Mouse (Mus musculus) adrenal gland, adult 8-10 months (tissue): ENCODE results near the gene Pelo. TPM values are rescaled to one million over a fixed set of nuclear protein-coding genes. Genes with fewer than 3 reads are reported as not detected.

Experiments
- DNase-seq: peaks from one replicate; pipeline ENCODE4 v3.0.0; 2022
- total RNA-seq, 4 experiments: library from RNA; stranded (reverse); gene quantifications; 2 replicates each; pipeline ENCODE4 v1.2.4; 2022

Gene Pelo
- 10 to 100 TPM; 23.6 to 29.1 (median 27.1) TPM for total RNA-seq

DNA sequence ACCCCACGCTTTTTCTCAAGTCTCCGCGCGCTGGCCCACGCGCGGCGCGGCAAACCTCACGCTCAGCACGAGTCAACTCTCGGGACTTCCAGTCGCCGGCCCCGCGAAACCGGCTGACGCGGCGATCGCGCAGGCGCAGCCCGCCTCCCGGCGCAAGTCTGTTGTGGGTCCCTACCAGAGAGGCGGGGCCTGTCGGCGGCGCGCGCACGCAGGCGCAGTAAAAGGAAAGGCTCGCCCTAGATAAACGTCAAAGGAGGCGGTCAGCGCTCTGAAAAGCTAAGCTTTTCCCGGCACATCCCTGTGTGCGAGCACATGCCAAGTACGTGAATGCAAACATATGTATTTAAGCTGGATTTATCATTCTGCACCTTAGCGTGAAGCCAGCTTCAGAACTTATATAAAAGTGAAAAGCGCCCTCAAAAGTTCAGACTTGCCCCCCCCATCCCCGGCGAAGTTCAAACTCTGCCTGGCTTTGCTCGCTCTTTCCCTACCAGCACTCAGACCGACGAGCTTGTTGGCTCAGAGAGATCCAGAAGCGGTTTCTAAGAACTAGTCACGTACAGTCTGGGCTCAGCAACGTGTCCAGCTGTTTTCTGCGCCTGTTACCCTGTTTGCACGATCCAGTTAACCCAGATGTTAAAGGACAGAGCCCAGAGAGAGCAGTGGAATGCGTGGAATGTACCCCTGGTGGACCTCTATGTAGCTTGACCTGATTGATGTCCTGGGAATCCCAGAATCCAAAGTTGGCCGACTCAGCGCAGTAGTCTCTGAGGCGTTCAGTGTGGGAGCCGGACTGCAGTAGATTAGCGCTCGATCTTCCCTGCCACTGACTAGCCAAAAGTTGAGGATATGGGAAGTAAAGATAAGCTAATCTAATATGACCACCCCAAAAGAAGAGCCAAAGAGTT, at the start of gene Pelo:
Gene Pelo (minus strand): TSS at position 118 of the 908 bp plus-strand sequence.
- peak; percentile 95 for DNase-seq

DNA sequence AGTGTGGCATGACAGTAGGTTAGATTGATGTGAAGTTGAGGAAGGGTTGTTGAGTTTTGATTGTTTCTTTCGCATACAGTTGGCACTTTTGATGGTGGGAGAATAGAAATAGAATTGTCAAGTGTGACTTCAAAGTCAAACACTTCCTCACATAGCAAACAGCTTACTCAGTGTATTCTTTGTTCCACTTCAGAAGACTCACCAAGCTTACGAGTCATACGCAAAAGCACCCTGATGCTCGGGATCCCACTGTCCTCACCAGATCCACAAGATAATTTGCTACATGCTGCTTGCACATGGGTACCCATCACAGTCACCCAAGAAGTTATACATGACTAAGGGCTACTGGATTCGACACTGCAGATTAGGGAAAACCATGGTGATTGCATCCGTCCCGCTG, 48.5 kb upstream of the Pelo start:
- no peak for DNase-seq

DNA sequence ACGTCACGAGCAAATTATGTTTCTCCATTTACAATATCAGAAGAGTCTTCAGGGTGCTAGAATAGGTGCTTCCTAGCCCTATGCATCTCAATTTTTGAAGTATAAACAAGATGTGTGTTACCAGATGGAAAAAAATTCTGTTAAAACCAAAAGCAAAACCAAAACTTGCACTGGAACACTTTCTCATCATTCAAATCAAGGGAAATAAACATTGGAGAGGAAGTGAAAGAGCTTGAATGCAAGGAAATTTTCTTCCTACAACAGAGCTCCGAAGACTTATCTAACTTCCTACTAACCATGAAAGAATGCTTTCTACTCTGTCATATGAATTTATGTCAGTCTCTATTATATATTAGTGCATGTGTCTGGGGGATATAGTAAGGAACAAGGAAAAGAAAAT, 46.8 kb upstream of the Pelo start:
- no peak for DNase-seq

DNA sequence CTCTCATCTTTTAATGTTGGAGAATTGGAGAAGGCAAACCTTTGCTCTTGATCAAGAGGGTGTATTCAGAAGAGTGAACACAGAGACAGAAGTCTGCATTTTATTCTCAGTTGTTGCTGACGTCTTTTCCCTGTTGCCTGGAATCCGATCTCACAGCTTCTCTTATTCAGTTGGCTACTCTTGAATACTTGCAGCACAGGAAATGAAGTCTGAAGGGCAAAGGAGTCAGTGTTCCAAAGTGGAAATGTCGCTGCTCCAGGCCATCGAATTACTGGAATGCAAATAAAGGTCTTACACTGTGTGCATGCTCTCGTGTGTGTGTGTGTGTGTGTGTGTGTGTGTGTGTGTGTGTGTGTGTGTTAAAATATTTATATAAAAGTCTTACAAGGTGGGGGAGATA, 42.4 kb upstream of the Pelo start:
- DNase-seq, result no peak

DNA sequence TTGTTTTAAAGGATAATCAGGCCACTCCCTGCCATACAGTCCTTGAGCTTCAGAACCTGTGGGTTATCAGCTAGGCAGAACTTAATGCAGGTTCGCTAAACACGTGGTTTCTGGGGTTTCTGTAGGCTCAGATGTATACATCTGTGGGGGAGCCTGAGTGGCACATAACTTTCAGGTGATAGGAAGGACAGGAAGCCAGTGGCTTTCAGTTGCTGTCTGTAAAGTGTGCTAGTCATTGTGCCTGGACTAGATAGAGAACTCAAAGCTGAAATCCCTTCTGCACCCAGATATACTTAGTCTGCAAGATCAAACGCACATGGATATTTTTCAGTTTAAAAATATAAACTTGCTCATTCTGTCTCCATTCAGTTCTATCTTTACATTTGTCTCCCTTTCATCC, 41.4 kb upstream of the Pelo start:
- no peak for DNase-seq

DNA sequence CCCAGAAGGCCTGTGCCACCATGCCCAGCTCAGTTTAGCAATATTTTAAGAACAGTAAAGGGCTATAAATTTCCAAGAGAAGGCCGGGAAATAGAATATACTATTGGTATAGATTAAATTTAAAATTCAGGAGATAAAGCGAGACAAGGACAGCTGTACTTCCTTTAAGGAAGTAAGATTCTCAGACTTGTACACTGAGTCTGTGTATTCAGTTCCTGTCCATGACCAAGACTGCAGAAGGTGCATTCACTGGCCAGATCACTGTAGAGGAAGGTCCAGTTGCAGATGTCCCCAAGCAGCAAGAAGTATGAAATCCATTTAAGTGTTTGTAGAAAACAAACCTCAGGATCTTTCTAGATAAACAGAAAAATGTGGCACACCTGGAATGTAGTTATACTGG, 40.0 kb upstream of the Pelo start:
- no peak for DNase-seq

DNA sequence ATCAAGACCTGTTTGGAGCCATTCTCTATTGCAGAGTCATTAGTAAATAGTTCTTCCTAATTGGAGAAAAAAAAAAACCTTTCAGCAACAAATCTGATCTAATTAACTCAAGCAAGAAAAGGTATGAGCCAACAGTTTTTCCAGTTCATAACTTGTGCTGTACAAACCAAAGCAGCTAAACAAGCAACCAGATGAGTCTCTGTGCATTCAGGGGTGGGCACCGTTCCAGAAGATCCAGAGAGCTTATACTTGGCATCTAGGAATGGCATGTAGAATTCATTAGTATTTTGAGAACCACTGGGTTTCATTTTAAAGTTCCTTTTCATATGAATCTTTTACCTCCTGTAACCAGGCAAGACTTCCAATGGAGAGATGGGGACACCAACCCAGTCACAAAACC, 37.8 kb upstream of the Pelo start:
- DNase-seq, result no peak

DNA sequence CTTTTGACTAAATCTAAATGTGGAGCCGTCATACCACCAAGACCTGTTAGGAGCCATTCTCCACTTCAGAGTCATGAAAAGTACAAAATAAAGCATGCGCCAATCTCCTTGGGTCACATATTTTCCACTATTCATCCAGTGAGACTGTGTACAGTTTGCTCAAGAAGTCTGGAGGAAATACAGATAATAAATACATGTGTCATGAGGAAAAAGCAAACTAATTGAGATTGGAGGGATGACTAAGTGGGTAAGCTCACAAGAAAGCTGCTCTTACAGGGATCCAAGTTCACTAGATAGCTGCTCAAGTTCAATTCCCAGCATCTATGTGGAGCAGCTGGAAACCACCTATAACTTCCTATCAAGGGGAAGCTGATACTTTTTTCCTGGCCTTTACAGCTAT, 36.5 kb upstream of the Pelo start:
- DNase-seq, result no peak

DNA sequence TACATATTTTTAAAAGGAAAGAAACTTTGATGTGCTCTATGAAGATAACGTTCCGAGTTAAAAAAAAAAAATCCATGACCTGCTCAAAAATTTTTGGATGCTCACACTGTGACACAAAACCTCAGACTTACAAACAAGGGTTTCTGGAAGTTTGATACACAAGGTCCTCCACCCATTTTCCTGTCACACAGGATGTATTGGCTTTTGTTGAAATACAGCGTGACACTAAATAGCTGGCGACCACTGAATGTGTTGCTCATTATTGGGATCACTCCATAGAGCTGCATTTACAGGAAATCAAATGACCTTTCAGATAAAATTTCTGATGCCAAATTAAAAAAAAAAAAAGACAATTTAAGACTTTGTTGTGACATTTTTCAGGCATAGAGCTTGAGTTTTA, 35.1 kb upstream of the Pelo start:
- DNase-seq, result no peak

DNA sequence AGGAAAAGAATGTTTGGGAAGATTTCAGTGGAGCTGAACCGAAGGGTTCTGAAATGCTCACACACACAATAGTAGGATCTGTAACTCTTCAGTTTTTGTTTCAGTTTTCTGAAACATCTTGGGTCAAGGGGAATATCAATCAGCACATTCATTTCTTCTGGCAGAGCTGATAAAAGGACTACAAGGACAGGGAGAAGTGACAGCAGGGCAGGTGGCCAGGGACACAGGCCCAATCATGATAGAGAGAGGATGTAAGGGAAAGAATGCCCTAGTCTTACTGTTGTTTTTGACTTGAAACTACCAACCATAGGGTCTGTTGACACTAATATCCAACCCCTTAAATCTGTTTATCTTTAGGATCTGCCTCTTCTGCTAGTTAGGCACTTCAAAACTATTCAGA, 34.5 kb upstream of the Pelo start:
- peak; percentile 76 for DNase-seq

DNA sequence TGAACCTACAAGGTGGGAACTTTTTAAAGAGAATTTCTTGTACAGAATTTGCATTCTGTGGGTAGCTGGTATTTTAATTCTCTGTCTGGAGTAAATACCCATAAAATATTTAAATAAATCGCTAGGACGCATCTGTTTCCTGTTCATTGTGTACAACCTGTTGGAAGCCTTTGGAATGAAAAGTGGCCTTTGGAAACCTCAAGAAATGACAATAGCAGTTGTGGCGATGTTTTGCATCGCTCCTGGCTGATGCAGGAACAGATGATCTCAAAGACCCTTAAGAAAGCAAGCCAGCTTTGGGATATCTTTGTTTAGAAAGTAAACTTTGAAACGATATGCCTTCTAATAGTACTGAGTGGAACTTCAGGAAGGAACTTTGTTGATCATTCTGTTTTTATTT, 28.8 kb upstream of the Pelo start:
- no peak for DNase-seq

DNA sequence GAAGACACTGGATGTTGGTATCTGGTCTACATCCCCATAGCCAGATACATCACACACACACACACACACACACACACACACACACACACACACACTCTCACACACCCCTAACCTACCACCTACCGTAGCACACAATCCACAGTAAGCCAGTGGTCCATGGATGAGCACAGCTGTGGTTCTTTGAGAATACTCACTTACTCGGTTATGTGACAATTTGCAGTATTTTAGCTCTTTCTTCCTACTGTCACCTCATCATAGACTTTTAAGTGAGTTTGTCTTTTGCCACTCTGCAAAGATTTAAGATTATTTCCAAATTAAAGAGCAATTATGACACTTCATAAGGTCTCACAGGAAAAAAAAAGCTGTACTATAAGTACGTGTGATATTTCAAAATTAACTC, 28.2 kb upstream of the Pelo start:
- no peak for DNase-seq

DNA sequence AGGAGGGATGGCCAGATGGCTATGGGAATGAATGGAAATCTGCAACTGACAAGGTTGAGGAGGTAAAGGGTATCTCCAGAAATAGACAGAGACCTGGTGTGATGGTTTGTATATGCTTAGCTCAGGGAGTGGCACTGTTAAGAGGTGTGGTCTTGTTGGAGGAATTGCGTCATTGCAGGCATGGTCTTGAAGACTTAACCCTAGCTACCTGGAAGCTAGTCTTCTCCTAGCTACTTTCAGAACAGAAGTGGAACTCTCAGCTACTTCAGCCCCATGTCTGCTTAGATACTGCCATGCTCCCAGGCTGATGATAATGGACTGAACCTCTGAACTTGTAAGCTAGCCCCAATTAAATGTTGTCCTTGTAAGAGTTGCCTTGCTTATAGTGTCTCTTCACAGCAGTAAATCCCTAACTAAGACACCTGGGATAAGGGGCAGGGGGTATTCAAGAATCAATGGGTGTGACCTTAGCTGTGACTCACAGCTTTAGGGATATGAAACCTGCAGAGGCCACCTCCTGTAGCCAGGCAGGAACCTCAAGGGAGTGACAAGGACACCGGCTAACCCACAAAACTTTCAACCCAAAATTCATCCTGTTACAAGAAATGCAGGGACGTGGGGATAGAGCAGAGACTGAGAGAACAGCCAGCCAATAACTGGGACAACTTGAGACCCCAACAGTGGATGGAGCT, 27.1 kb upstream of the Pelo start:
- no peak for DNase-seq

DNA sequence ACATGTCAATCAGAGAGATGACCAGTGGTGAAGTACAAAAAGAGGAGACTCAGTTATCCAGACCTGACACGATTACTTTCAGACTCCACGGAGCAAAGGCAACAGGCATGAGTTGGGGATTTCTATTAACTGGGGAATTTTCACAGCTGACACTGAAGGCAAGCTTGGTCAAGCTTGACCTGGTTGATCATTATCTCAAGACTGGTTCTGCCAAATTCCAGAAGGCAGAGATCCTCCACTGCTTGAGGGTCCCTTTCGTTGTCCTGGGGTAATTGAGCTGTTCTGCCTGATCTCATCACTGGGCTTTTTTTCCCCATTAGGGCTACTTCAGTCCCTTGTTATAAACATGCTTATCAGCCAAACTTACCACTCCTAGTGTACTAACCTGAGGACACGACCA, 19.6 kb upstream of the Pelo start:
- no peak for DNase-seq

DNA sequence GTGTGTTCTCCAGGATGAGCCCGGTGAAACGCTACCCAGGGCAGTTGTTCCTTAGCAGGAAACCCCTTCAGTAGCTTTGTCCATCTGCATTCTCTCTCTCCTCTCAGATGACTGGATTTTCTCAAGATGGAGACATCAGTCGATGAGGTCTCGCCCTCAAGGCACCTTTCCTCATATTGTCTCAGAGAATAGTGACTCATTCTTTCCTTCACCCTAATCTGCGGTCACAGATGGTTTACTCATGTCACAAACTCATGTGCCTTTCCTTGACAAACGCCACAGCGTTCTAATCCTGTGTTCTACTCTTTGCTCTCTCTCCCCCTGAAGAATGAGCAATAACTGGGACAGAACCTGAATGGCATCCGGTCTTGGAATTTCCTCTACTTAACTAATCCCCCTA, 17.4 kb upstream of the Pelo start:
- no peak for DNase-seq

DNA sequence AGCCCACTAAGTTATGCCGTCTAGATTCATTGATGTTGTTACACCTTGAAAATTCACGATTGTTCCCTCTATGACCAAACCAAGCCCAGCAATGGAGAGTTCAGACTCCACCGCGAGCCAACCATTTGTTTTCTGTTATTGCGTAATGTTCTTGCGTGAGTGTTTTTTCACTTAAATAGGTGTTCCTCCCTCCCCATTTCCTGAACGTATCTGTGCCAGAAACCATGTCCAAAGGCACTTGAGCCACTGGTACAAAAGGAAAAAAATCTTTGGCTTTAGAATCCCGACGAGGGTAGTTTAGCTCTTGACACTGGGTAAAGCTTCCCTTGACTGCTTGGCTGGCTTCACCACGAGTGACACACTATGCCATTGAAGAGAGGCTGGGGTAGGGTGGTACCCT, 16.2 kb upstream of the Pelo start:
- no peak for DNase-seq

DNA sequence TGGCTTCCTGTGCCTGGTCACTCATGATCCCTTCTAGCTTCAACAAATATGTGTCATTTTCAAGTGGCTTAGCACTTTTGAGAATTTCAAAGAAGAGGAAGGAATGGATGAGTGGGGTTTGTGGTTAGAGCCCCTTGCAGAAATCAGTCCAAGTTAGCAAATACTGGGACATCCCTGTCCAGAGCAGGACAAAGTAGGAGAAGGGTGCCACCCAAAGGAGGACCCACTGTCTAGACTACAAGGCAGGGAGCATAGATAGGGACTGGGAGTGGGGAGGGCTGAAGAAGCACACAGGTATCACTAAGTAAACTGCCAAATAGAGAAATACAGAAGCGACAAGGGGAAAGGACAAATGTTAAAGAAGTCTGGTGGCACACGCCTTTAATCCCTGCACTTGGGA, 12.8 kb upstream of the Pelo start:
- DNase-seq, result no peak

DNA sequence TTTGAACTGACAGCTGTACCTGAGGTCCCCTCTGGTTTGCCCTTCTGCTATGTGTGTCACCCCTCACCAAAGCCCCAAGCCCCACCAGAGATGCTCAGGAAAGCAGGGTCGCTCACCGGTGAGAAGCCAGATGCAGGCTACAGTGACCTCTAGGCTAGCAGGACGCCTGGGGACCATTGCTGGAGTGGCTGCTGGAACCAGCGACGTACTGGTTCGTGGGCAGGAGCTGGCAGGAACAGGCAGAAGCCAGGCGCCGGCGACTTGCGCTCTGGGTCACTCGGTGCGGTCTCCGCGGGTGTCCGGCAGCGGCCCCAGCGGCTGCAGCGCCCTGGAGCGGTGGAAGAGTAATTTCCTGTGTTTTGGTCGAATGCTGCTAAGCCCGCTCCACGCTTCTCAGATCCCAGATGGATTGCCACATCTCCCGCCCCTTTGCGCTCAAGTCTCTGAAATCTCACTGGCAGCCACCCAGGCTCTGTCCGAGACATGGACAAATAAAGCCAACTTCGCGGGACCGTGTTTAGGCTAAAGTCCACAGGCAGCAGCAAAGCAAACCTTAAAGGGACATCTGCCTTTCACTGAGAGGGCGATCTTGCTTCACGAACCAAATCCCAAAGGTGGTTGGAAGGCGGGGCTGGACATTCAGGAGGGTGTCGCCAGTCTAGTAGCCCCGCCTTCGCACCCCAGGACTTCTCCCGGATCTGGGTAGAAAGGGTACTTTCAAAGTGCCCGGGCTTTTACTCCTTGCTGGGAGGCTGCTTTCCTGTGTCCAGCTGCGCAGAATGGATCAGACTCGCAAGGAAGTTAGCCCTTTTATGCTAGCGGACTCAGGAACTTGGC, 11.6 kb upstream of the Pelo start, which contains the start of the genes Gm49395 and Itga1:
Gene Gm49395 (minus strand): TSS at position 567 of the 837 bp plus-strand sequence.
Gene Itga1 (minus strand): TSS at position 610 of the 837 bp plus-strand sequence.
- peak; percentile 81 for DNase-seq

DNA sequence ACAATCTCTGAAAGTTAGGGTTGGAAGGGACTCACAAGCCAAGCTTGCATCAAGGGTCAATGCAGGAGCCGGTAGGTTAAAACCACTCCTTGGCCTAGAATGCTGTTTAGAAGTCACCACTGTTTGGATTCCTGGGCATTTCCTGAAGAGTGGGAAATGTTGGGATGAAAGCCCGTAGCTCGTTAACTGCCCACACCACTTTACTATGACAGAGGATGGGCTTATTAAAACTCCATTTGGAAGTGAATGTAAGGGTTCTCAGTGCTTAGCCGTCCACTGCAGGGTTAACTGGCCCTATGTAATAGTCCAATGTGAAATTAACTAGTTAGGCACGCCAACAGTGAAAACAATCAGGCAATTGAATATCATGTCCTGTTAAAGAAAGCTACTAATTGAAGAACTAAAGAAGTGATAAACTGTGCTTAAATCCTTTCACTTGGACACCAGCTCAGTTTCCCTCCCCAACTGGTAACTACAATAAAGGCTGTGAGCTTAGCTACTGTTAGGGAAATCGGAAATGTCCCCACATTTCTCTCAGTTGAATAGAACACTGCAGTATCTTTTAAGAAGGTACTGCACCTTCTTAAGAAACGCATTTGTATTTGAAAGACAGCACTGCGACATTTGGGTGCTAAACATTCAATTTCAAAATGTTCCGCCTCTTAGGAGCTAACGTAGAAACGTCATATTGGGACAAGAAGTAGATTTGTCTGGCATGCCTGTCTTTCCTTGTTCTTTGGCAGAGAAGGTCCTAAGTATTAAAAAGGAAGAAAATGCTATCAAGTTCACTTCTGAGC, 10.6 kb upstream of the Pelo start:
- DNase-seq, result no peak

DNA sequence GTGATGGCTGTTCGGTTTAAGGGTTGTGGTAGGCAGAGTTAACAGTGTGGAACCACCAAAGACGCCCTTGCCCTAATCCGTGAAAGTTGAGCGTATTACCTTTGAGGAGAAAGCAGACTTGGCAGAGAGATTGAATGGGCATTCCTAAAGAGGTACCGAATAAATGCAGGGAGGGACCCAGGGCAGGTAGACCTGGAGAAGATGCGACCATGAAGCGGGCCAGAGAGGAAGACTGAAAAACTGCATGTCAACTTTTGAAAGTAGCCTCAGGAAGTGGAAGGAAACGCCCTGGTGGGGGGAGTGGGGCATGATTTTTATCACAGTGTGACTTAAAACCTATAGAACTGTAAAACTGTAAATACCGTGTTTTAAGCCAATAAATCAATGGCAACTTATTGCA, 9.4 kb upstream of the Pelo start:
- no peak for DNase-seq

DNA sequence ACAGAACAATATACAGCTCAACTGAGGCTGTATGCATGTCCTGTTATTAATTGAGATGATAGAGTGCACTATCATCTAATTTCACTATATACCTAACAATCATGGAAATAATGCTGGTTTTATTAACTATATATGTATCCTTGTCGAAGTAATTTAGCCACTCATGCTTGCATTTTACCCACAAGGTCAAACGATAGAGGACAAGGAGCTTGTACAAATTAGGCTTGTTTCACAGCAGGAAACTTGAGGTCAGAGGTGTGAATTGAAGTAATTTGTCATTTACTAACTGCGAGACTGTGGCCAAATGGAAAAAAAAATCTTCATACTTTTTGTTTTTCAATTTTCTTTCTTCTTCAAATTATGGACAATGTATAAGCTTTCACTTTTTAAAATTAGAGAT, 8.2 kb upstream of the Pelo start:
- no peak for DNase-seq

DNA sequence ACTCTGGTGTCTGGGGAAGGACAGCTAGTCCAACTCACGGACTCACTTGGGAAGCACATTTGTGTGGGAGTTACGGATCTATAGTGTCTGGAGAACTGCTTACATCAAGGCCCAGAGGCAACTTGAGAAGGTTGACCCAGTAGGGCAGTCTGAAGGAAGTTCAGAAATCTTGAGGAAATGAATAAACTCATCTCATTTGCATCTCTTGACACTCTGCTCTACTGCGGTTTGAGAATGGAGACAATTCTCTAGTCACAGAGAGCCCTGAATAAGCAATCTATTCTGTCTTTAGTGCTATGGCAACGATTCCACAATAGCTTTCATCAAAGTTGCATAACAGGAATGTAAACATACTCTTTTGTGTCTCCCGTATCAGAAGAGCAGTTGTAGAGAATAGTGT, 7.0 kb upstream of the Pelo start:
- no peak for DNase-seq
